Mouse (Mus musculus): ENCODE results near the gene R3hcc1l. TPM values are rescaled to one million over a fixed set of nuclear protein-coding genes. Genes with fewer than 3 reads are reported as not detected.
A peak's percentile ranks its signal among the peaks of the same experiment; 100 is the strongest.

R3hcc1l gene
- 10 to 100 TPM; 23.8 to 26.9 TPM for total RNA-seq (2021)
- long read RNA-seq, experiment 1, full-length matches to known transcripts, result 16 of 18 reads
- long read RNA-seq, experiment 1, partial matches to known transcripts, result 1 of 18 reads
- long read RNA-seq, experiment 1, other reads (novel, unspliced or antisense), result 1 of 18 reads
- long read RNA-seq, experiment 2, full-length matches to known transcripts, result 29 of 39 reads
- long read RNA-seq, experiment 2, partial matches to known transcripts, result 4 of 39 reads
- long read RNA-seq, experiment 2, other reads (novel, unspliced or antisense), result 6 of 39 reads

- peak; percentile 98 to 99 for DNase-seq (ENCODE audit: low spot score in 2 of 2)
Measured at GRCm38 (mm10) chr19:42518620-42519310, at the start of gene R3hcc1l. TSS of gene R3hcc1l (plus strand) at chr19:42518759.

GRCm38 (mm10) chr19:42471571-42471970, 47.0 kb upstream of the R3hcc1l start:
- no peak for DNase-seq (ENCODE audit: low spot score in 2 of 2)

GRCm38 (mm10) chr19:42472831-42473230, 45.7 kb upstream of the R3hcc1l start:
- no peak for DNase-seq (ENCODE audit: low spot score in 2 of 2)

- DNase-seq (ENCODE audit: low spot score in 2 of 2), result no peak
Measured at GRCm38 (mm10) chr19:42477769-42478168, 40.8 kb upstream of the R3hcc1l start.

GRCm38 (mm10) chr19:42478303-42478702, 40.3 kb upstream of the R3hcc1l start:
- DNase-seq (ENCODE audit: low spot score in 2 of 2), result no peak

GRCm38 (mm10) chr19:42485443-42485842, 33.1 kb upstream of the R3hcc1l start:
- no peak for DNase-seq (ENCODE audit: low spot score in 2 of 2)

GRCm38 (mm10) chr19:42487261-42487660, 31.3 kb upstream of the R3hcc1l start:
- DNase-seq (ENCODE audit: low spot score in 2 of 2), result no peak

- DNase-seq (ENCODE audit: low spot score in 2 of 2), result no peak
Measured at GRCm38 (mm10) chr19:42493257-42493917, 25.2 kb upstream of the R3hcc1l start.

GRCm38 (mm10) chr19:42504156-42504555, 14.4 kb upstream of the R3hcc1l start:
- DNase-seq (ENCODE audit: low spot score in 2 of 2), result no peak

GRCm38 (mm10) chr19:42509625-42510024, 8.9 kb upstream of the R3hcc1l start:
- DNase-seq (ENCODE audit: low spot score in 2 of 2), result no peak

- DNase-seq (ENCODE audit: low spot score in 2 of 2), result no peak
Measured at GRCm38 (mm10) chr19:42510276-42511171, 8.0 kb upstream of the R3hcc1l start.

GRCm38 (mm10) chr19:42515656-42516055, 2.9 kb upstream of the R3hcc1l start:
- no peak for DNase-seq (ENCODE audit: low spot score in 2 of 2)

GRCm38 (mm10) chr19:42516121-42516520, 2.4 kb upstream of the R3hcc1l start:
- DNase-seq (ENCODE audit: low spot score in 2 of 2), result no peak

- DNase-seq (ENCODE audit: low spot score in 2 of 2), result no peak
Measured at GRCm38 (mm10) chr19:42517957-42518619, 471 bp upstream of the R3hcc1l start.

GRCm38 (mm10) chr19:42519760-42520159, 1.2 kb downstream of the R3hcc1l start:
- DNase-seq (ENCODE audit: low spot score in 2 of 2), result no peak

- DNase-seq (ENCODE audit: low spot score in 2 of 2), result no peak
Measured at GRCm38 (mm10) chr19:42524703-42525102, 6.1 kb downstream of the R3hcc1l start.

GRCm38 (mm10) chr19:42529992-42530437, 11.5 kb downstream of the R3hcc1l start:
- DNase-seq (ENCODE audit: low spot score in 2 of 2), result no peak

GRCm38 (mm10) chr19:42534427-42534826, 15.9 kb downstream of the R3hcc1l start:
- no peak for DNase-seq (ENCODE audit: low spot score in 2 of 2)

GRCm38 (mm10) chr19:42537600-42537999, 19.0 kb downstream of the R3hcc1l start:
- no peak for DNase-seq (ENCODE audit: low spot score in 2 of 2)

GRCm38 (mm10) chr19:42538911-42539310, 20.4 kb downstream of the R3hcc1l start:
- no peak for DNase-seq (ENCODE audit: low spot score in 2 of 2)
